21 mouse cellular contexts compared by ENCODE assay signal in genomic region chr19:10143667-10144066, GRCm38 (mm10). TPM values are rescaled to one million over a fixed set of nuclear protein-coding genes. Genes with fewer than 3 reads are reported as not detected.
A peak's percentile ranks its signal among the peaks of the same experiment; 100 is the strongest.
DNase-seq lines count a peak whose midpoint lies in the region; ATAC-seq and TF ChIP-seq lines count a peak whose summit lies in the region.
"Had no signal": no experiment of that assay in that cellular context is flagged by ENCODE, and none has a peak within 500 bp of the region (broad histone marks: within the 10 kb centered on the region; RNA-seq: fewer than 3 reads in every experiment).

No protein-coding gene starts in this region.

- no peak for TF ChIP-seq CTCF in midbrain, postnatal 0 days (IDR thresholded peaks at IDR 0.05)

- DNase-seq in forebrain, embryonic 10.5 days (ENCODE audit: extremely low spot score, low spot score) = no peak
- no peak for DNase-seq in midbrain, embryonic 10.5 days (ENCODE audit: low spot score)
- no peak for DNase-seq in midbrain, postnatal 0 days (ENCODE audit: low spot score)
- peak; percentile 64 for DNase-seq in brain, adult 2 months (ENCODE audit: low read depth, low spot score)
- DNase-seq in mesoderm, embryonic 11.5 days (ENCODE audit: low read depth, low spot score) = peak; percentile 46
- DNase-seq in urinary bladder, postnatal 14 days (ENCODE audit: low spot score) = no peak
- DNase-seq in adrenal gland, adult 2 months = no peak
- DNase-seq: cerebellum, postnatal 10 days; heart, adult 18-20 months; layer of hippocampus, postnatal 36 days; left cerebral cortex, postnatal 4 days; right cerebral cortex, postnatal 14 days; thymus, adult 2 months had no signal

- no peak overlapping the region for H3K4me3 ChIP-seq in forebrain, embryonic 10.5 days
- H3K4me3 ChIP-seq in forebrain, embryonic 13.5 days = no peak overlapping the region
- H3K4me3 ChIP-seq in midbrain, embryonic 10.5 days = no peak overlapping the region
- no peak overlapping the region for H3K4me3 ChIP-seq in midbrain, postnatal 0 days (ENCODE audit: low read depth, low read length)
- H3K4me3 ChIP-seq: embryonic facial prominence, embryonic 12.5 days; heart, embryonic 15.5 days; kidney, embryonic 15.5 days; liver, embryonic 12.5 days; lung, embryonic 15.5 days; stomach, embryonic 15.5 days had no signal

- H3K9me3 ChIP-seq in forebrain, embryonic 10.5 days = no peaks in the 10 kb centered on the region
- no peaks in the 10 kb centered on the region for H3K9me3 ChIP-seq in forebrain, embryonic 13.5 days (replicated peaks)
- no peaks in the 10 kb centered on the region for H3K9me3 ChIP-seq in midbrain, embryonic 10.5 days (replicated peaks)
- H3K9me3 ChIP-seq in midbrain, postnatal 0 days (ENCODE audit: low read length) = no peaks in the 10 kb centered on the region
- H3K9me3 ChIP-seq: embryonic facial prominence, embryonic 12.5 days; heart, embryonic 15.5 days; kidney, embryonic 15.5 days; liver, embryonic 12.5 days; lung, embryonic 15.5 days; stomach, embryonic 15.5 days had no signal

- ATAC-seq in forebrain, embryonic 13.5 days = no peak
- ATAC-seq in midbrain, postnatal 0 days (ENCODE audit: low FRiP score) = no peak
- ATAC-seq: intestine, embryonic 16.5 days; liver, embryonic 12.5 days had no signal

- peaks cover 30% of the 10 kb centered on the region for H3K4me1 ChIP-seq in forebrain, embryonic 10.5 days
- no peaks in the 10 kb centered on the region for H3K4me1 ChIP-seq in forebrain, embryonic 13.5 days
- peaks cover 23% of the 10 kb centered on the region for H3K4me1 ChIP-seq in midbrain, embryonic 10.5 days
- H3K4me1 ChIP-seq in midbrain, postnatal 0 days (ENCODE audit: insufficient read depth, low read length) = no peaks in the 10 kb centered on the region
- H3K4me1 ChIP-seq: embryonic facial prominence, embryonic 12.5 days; kidney, embryonic 15.5 days; lung, embryonic 15.5 days; stomach, embryonic 15.5 days had no signal

- no peaks in the 10 kb centered on the region for H3K27me3 ChIP-seq in forebrain, embryonic 10.5 days (ENCODE audit: poor library complexity, severe bottlenecking)
- H3K27me3 ChIP-seq in forebrain, embryonic 13.5 days = no peaks in the 10 kb centered on the region
- no peaks in the 10 kb centered on the region for H3K27me3 ChIP-seq in midbrain, embryonic 10.5 days (ENCODE audit: low read depth, poor library complexity, severe bottlenecking)
- H3K27me3 ChIP-seq in midbrain, postnatal 0 days (ENCODE audit: insufficient read depth, low read length) = no peaks in the 10 kb centered on the region
- H3K27me3 ChIP-seq: embryonic facial prominence, embryonic 12.5 days; heart, embryonic 15.5 days; kidney, embryonic 15.5 days; lung, embryonic 15.5 days; stomach, embryonic 15.5 days had no signal

- H3K4me2 ChIP-seq in forebrain, embryonic 13.5 days = no peak overlapping the region
- no peak overlapping the region for H3K4me2 ChIP-seq in midbrain, postnatal 0 days (ENCODE audit: low read depth, low read length, poor library complexity, severe bottlenecking)
- H3K4me2 ChIP-seq: embryonic facial prominence, embryonic 12.5 days; heart, embryonic 15.5 days; kidney, embryonic 15.5 days; liver, embryonic 12.5 days; lung, embryonic 15.5 days; stomach, embryonic 15.5 days had no signal

- H3K9ac ChIP-seq in forebrain, embryonic 13.5 days = no peak overlapping the region
- H3K9ac ChIP-seq in midbrain, postnatal 0 days (replicated peaks; ENCODE audit: low read length, poor library complexity, severe bottlenecking) = no peak overlapping the region
- H3K9ac ChIP-seq: embryonic facial prominence, embryonic 12.5 days; heart, embryonic 15.5 days; kidney, embryonic 15.5 days; liver, embryonic 12.5 days; lung, embryonic 15.5 days; stomach, embryonic 15.5 days had no signal

- H3K27ac ChIP-seq in forebrain, embryonic 10.5 days = peak overlapping the region; percentile 58; the same call in 1 of the 2 replicates
- no peak overlapping the region for H3K27ac ChIP-seq in forebrain, embryonic 13.5 days
- H3K27ac ChIP-seq in midbrain, embryonic 10.5 days (replicated peaks) = peak overlapping the region; percentile 53
- no peak overlapping the region for H3K27ac ChIP-seq in midbrain, postnatal 0 days (ENCODE audit: low read depth, low read length)
- H3K27ac ChIP-seq: embryonic facial prominence, embryonic 12.5 days; heart, embryonic 15.5 days; kidney, embryonic 15.5 days; liver, embryonic 12.5 days; lung, embryonic 15.5 days; stomach, embryonic 15.5 days had no signal

- WGBS in forebrain, embryonic 10.5 days = 35% methylated on average over 2 of the region's 2 CpGs
- 14% methylated on average over 2 of the region's 2 CpGs for WGBS in forebrain, embryonic 13.5 days
- WGBS in midbrain, embryonic 10.5 days = 51% methylated on average over 2 of the region's 2 CpGs
- 17% methylated on average over 2 of the region's 2 CpGs for WGBS in midbrain, postnatal 0 days

- no peaks in the 10 kb centered on the region for H3K36me3 ChIP-seq in forebrain, embryonic 10.5 days (replicated peaks)
- no peaks in the 10 kb centered on the region for H3K36me3 ChIP-seq in forebrain, embryonic 13.5 days (ENCODE audit: poor library complexity, severe bottlenecking)
- no peaks in the 10 kb centered on the region for H3K36me3 ChIP-seq in midbrain, embryonic 10.5 days
- H3K36me3 ChIP-seq in midbrain, postnatal 0 days (ENCODE audit: insufficient read depth, low read length) = no peaks in the 10 kb centered on the region
- H3K36me3 ChIP-seq: embryonic facial prominence, embryonic 12.5 days; heart, embryonic 15.5 days; kidney, embryonic 15.5 days; liver, embryonic 12.5 days; lung, embryonic 15.5 days; stomach, embryonic 15.5 days had no signal

RNA-seq across cellular contexts. Expression of gene Fads1, which starts 39.0 kb away (rescaled TPM):
- 171 and 180 TPM in 2 replicates for polyA plus RNA-seq in forebrain, embryonic 10.5 days (2016; fragmentation: Nextera tagmentation; extraction: Ambion mirVana)
- polyA plus RNA-seq in forebrain, embryonic 13.5 days (2015; fragmentation: Nextera tagmentation; extraction: Ambion mirVana) = 148 and 172 TPM in 2 replicates
- polyA plus RNA-seq in midbrain, embryonic 10.5 days (2016; fragmentation: Nextera tagmentation; extraction: Ambion mirVana) = 171 and 192 TPM in 2 replicates
- 180 and 184 TPM in 2 replicates for total RNA-seq in midbrain, postnatal 0 days (2014; rRNA removed)
- 150 and 153 TPM in 2 replicates for polyA plus RNA-seq in midbrain, postnatal 0 days (2015; fragmentation: Nextera tagmentation; extraction: Ambion mirVana)
- 1,000 to 10,000 TPM in 1 of 2 experiments, 100 to 1,000 TPM in 1; 745 to 1,239 TPM for total RNA-seq in adrenal gland, adult 2 months (2021)
- polyA plus RNA-seq in adrenal gland, adult 2 months (2012; rRNA removed) = 203 and 332 TPM in 2 replicates

RNA-seq across cellular contexts. Expression of gene Fads2, which starts 42.1 kb away (rescaled TPM):
- polyA plus RNA-seq in forebrain, embryonic 10.5 days (2016; fragmentation: Nextera tagmentation; extraction: Ambion mirVana) = 188 and 201 TPM in 2 replicates
- polyA plus RNA-seq in forebrain, embryonic 13.5 days (2015; fragmentation: Nextera tagmentation; extraction: Ambion mirVana) = 134 and 154 TPM in 2 replicates
- polyA plus RNA-seq in midbrain, embryonic 10.5 days (2016; fragmentation: Nextera tagmentation; extraction: Ambion mirVana) = 207 and 236 TPM in 2 replicates
- 278 and 306 TPM in 2 replicates for total RNA-seq in midbrain, postnatal 0 days (2014; rRNA removed)
- polyA plus RNA-seq in midbrain, postnatal 0 days (2015; fragmentation: Nextera tagmentation; extraction: Ambion mirVana) = 260 and 275 TPM in 2 replicates
- 1,000 to 10,000 TPM; 1,573 to 1,677 TPM for total RNA-seq in adrenal gland, adult 2 months (2021)
- 836 and 1,349 TPM in 2 replicates for polyA plus RNA-seq in adrenal gland, adult 2 months (2012; rRNA removed)

Comparison
In these comparisons a context has a peak if more than half of its experiments do, and no peak if none do; other contexts are left out.
1. H3K27ac ChIP-seq: peak in forebrain, embryonic 10.5 days (single experiment) and midbrain, embryonic 10.5 days (single experiment); none in forebrain, embryonic 13.5 days (single experiment) and midbrain, postnatal 0 days (single experiment).
2. DNase-seq: peak in brain, adult 2 months (single experiment) and mesoderm, embryonic 11.5 days (single experiment); none in forebrain, embryonic 10.5 days (single experiment), midbrain, embryonic 10.5 days (single experiment), midbrain, postnatal 0 days (single experiment), urinary bladder, postnatal 14 days (single experiment) and adrenal gland, adult 2 months (single experiment).